Mouse (Mus musculus): ENCODE data around the gene Ms4a18.

- peak; percentile 23; the same call in 1 of the 2 replicates for TF ChIP-seq CTCF (IDR thresholded peaks at IDR 0.05; ENCODE audit: low read depth)
- no peak for TF ChIP-seq EP300 (IDR thresholded peaks at IDR 0.05; ENCODE audit: low read depth)
Measured at GRCm38 (mm10) chr19:10976318-10976717, 41.5 kb downstream of the Ms4a18 start.
